Mouse (Mus musculus) T-helper 1 cell (primary cell): Measurements from ENCODE around the gene Parl.

ENCODE experiments used
- in situ Hi-C: fragments of 300-600 bp; cut with MboI, MseI; formaldehyde crosslinking; loops from one replicate; pipeline ENCODE4 v1.15.1; 2025; ENCODE audit warnings: high pct_unique_total_duplicates

Parl gene

DNA sequence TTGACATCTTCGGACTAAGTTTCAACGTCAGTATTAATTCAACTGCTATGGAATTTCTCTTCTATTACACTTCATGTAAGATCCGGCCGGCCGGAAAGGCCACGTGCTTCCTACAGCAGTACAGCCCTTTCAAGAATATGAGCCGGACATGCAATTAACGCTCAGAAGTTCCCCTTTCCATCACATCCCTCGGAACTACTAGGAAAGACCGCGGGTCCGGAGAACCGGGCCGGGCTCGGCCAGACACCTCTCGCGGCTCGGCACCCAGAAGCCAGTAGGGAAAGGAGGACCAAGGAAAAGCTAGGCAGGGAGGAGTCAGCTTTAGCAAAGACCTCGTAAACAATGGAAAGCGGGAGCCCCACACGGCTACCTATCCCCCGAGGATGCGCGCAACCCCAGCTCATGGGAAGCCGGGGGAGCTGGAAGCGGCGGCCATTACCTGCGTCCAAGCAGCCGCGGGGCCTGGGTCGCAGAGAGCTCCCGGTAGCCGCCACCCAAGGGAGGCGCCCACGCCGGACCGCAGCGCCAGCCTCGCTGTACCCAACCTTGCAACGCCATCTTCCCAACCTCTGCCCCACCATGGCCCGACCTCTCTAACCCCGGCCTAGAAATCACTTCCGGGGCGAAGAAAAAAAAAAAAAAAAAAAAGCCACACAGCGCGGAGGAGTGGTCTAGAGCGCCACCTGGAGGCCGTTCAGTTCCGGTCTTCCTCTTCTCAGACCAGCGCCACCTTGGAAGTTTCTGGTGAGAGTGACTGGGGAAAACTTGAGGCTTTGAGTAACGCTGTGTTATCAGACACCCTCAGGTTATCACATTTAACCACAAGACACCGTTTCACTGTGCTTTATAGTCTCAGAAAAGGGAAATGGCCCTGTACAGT lies at the start of gene Parl:
TSS of gene Parl (minus strand) at position 618 of the 880 bp plus-strand sequence.
- in situ Hi-C loops, result loop anchor here (10.0 kb wide), 1 partner anchor 113 kb away; no protein-coding TSS in a partner anchor

GRCm38 (mm10) chr16:20345464-20345863 lies 43.3 kb upstream of the Parl start:
- in situ Hi-C loops, result no loop called here

DNA sequence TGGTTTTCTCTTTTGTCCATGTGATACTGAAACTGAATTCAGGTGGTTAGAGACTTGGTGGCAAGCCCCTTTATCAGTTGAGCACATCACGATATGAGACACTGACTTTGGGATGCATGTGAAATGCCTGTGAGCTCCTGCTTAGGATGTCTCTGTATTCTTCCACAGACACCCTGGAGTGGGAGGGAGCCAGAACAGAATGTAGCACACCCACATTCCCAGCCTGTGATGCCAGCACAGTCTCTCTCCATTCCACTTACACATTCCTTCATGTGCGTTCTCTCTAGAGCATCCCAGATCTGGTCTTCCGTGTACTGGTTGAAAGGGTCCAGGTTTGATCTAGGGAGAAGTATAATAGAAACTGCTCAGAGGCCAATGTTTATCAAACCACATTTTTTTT lies 36.4 kb upstream of the Parl start:
- in situ Hi-C loops, result loop anchor here (10.0 kb wide), 1 partner anchor 246 kb away; the partner anchor contains the start of gene Vwa5b2

- in situ Hi-C loops, result loop anchor here (10.0 kb wide), 1 partner anchor 250 kb away; the partner anchor contains the start of gene Vwa5b2
Measured at GRCm38 (mm10) chr16:20334918-20335317, 32.7 kb upstream of the Parl start.

DNA sequence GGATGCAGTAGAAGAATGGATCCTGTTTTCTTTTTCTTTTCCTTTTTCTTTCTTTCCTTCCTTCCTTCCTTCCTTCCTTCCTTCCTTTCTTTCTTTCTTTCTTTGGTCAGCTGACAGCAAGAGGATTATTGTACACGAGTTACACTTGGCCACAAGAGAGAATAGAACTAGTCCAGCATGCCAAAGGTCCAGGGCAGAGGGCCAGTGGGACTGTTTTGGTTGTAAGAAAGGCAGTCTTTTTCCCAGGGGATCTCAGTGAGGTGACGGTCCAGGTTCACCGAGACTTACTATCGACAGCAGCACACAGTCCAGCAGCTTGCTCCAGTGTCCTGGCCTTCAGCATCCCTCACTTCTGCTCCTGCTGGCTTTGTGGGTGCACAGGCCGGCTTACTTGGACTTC lies 26.1 kb upstream of the Parl start:
- in situ Hi-C loops, result no loop called here

GRCm38 (mm10) chr16:20325286-20325685 lies 23.1 kb upstream of the Parl start, which contains the start of gene Cyp2ab1:
TSS of gene Cyp2ab1 (minus strand) at chr16:20325404.
- in situ Hi-C loops, result no loop called here

DNA sequence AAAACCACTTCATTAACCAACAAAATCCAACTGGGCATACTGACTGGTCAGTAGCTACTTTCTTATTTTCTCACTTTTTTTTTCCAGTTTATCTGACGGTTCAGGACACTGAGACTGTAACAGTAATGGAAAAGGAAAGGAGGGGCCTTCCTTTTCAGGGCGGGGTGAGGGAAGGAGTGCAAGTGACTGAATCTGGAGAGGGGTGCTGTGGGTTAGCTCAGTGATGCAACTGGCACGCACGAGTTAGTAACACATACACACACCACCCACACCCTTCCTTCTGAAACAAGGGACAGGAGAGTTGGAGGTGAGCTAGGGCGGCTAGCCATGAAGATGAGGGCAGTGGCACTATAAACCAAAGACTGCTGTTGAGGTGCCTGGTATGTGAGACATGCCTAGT lies 21.7 kb upstream of the Parl start:
- in situ Hi-C loops, result no loop called here

GRCm38 (mm10) chr16:20322274-20322673 lies 20.1 kb upstream of the Parl start:
- in situ Hi-C loops, result no loop called here

GRCm38 (mm10) chr16:20316770-20317169 lies 14.6 kb upstream of the Parl start:
- in situ Hi-C loops, result no loop called here

- in situ Hi-C loops, result no loop called here
Measured at GRCm38 (mm10) chr16:20315266-20315665, 13.1 kb upstream of the Parl start.

- in situ Hi-C loops, result no loop called here
Measured at GRCm38 (mm10) chr16:20312272-20312671, 10.1 kb upstream of the Parl start.

DNA sequence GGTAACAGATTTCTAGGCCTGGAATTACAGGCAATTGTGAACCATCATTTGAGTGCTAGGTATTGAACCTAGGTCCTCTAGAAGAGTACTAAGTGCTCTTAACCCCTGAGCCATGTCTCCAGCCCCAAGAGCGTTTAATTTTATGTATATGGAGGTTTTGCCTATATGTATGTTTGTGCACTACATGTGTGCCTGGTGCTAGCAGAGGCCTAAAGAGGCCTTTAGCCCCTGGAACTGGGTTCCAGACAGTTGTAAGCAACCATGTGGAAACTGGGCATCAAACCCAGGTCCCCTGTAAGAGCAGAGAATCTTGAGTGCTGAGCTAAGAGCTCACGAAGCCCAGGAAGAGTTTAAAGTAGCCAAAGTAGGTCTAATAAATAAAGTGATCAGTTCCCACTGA lies 2.1 kb downstream of the Parl start:
- in situ Hi-C loops, result loop anchor here (10.0 kb wide), 1 partner anchor 115 kb away; no protein-coding TSS in a partner anchor

- in situ Hi-C loops, result no loop called here
Measured at GRCm38 (mm10) chr16:20280238-20280637, 21.9 kb downstream of the Parl start.

GRCm38 (mm10) chr16:20279395-20279794 lies 22.8 kb downstream of the Parl start:
- in situ Hi-C loops, result no loop called here

- in situ Hi-C loops, result no loop called here
Measured at GRCm38 (mm10) chr16:20272994-20273393, 29.2 kb downstream of the Parl start.

GRCm38 (mm10) chr16:20271339-20271738 lies 30.8 kb downstream of the Parl start:
- in situ Hi-C loops, result no loop called here

DNA sequence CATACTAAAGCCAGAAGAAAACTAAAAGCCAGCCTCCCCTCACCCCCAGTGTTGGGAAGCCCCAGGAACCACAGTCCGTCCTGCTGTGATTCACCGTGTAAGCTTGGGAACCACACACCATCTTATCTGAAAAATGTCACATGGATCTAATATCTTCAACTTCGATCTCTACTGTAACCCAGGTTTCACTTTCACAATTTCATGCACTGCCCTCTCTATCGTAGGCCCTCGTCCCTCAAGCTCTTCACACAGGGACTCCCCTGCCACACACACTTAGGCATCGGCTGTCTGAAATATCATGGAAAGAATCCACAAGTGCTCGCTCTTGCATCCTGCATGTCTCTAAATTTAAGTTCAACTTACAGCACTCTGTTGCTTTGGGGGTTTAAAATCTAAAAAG lies 37.1 kb downstream of the Parl start:
- in situ Hi-C loops, result no loop called here

DNA sequence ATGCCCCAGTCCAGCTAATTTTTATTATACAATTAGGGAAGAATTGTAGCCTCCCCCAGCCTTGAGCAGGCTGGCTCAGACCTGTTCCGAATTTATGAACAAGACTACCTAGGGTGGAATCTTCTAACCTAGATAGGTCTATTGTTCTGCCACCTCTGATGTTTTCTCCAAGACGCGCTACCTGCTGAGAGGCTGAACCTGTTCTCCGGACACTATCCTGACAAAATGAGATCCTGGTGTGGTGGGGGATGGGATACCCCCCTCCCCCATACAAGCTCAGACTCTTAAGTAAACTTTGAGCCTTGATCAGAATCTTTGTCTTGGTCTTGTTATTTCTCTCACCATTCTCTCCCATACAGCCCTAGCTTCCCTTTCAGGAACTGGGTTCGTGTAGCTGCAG lies 44.3 kb downstream of the Parl start:
- in situ Hi-C loops, result no loop called here

DNA sequence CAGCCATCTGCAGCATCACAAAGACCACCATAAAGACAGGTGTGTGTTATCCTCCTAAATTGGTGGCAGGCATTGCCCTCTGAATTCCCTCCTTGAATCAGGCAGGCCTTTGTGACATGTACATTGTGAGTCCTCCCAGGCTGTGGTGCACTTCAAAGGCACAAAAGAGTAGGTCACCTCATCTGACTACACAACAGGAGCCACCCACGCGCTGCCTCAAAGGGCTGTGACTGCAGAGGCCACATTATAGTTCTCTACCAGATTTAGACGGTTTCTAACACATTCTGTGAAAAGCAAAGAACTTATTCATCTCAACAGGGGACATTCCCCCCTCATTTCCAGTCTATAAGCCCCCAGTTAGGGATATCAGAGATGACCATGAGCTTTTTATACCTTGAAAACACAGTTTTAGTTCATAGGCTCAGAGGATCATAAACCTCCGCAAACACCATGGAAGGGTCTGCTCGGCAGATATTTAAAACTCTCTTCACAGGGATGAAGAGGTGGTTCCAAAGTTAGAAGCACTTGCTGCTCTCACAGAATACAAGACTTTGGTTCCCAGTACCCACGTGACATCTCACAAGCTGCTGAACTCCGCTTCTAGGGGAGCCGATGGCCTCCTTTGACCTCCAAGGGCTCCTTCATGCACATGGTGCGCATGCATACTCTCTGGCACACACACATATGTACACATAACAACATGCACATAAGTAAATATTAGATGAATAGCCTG lies 53.6 kb downstream of the Parl start:
- in situ Hi-C loops, result no loop called here

GRCm38 (mm10) chr16:20247103-20247502 lies 55.1 kb downstream of the Parl start:
- in situ Hi-C loops, result no loop called here

DNA sequence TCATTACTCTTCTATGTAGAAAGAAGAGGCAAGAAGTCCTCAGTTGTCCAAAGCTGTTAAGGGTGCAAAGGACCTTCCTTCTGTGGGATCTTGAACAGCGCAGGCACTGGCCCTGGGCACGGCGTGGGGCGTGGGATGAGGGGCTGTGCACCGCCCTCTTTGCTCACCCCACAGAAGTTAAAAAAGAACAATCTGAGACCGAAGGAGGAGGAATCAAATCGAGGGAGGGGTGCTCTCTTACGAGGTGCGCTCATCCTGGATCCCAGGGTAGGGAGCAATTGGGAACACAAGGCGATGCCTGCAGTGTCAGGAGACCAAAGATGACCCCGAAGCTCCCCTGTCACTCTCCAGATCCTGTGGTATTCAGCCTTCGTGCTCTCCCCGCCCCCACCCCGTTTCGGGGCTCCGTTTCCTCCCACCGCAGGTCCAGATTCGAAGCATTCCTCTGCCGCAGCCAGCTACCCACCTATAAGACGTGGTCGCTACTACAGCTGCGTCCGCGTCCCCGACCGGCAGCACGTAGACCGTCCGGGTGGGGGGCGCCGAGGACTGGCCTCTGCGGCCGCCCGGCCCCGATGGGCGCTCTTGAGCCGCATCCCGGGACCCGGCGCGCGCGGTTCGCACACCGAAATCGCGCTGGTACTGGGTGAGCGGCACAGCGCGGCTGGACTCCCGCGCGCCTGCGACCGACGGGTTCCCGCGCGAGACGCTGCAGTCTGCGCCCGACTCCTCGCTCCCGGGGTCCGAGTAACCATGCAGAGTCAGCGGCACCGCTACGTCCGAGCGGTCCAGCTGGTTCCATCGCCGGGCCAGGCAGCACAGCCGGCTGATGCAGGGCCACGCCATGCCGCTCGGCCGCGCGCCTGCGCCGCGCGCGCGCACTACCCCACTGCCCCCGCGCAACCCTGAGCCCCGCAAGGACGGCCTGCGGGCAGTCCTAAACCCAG lies 61.4 kb downstream of the Parl start, which contains the start of gene Map6d1:
TSS of gene Map6d1 (minus strand) at position 891 of the 947 bp plus-strand sequence.
- in situ Hi-C loops, result no loop called here
